Mouse (Mus musculus) embryonic facial prominence, embryonic 14.5 days (tissue): ENCODE data around the gene Creb3l2. TPM values are rescaled to one million over a fixed set of nuclear protein-coding genes. Genes with fewer than 3 reads are reported as not detected.

Experiments
- ATAC-seq: fragments of 200-750 bp; cut with Nextera tagmentation; 2 replicates; pipeline ENCODE4 v1.8.0; 2017; ENCODE audit warnings: low read depth, moderate number of reproducible peaks, moderate TSS enrichment
- DNase-seq: peaks from one replicate; pipeline ENCODE4 v3.0.0-alpha.2; 2015; ENCODE audit warnings: low spot score
- H3K27ac ChIP-seq: fragments of 300-500 bp; sonication (generic); replicated peaks from 2 replicates; pipeline ENCODE4 v1.5.1; 2014; ENCODE audit warnings: low read depth, mild to moderate bottlenecking, low read length, moderate library complexity
- H3K27me3 ChIP-seq: fragments of 300-500 bp; sonication (generic); replicated peaks from 2 replicates; pipeline ENCODE4 v1.6.1; 2014; ENCODE audit warnings: low read length; ENCODE audit not compliant: control insufficient read depth, insufficient read depth
- H3K36me3 ChIP-seq: fragments of 300-500 bp; sonication (generic); 2 replicates; pipeline ENCODE4 v1.6.1; 2014; ENCODE audit warnings: low read length, mixed read lengths; ENCODE audit not compliant: control insufficient read depth, insufficient read depth
- H3K4me1 ChIP-seq: fragments of 300-500 bp; sonication (generic); 2 replicates; pipeline ENCODE4 v1.6.1; 2014; ENCODE audit warnings: antibody characterized with exemption, low read length; ENCODE audit not compliant: control insufficient read depth, insufficient read depth
- H3K4me2 ChIP-seq: fragments of 300-500 bp; sonication (generic); 2 replicates; pipeline ENCODE4 v1.6.1; 2014; ENCODE audit warnings: low read depth, mild to moderate bottlenecking, low read length, moderate library complexity, mixed read lengths
- H3K4me3 ChIP-seq: fragments of 300-500 bp; sonication (generic); 2 replicates; pipeline ENCODE4 v1.5.1; 2014; ENCODE audit warnings: low read depth, mild to moderate bottlenecking, low read length
- H3K9ac ChIP-seq: fragments of 300-500 bp; sonication (generic); 2 replicates; pipeline ENCODE4 v1.6.1; 2014; ENCODE audit warnings: low read depth, mild to moderate bottlenecking, low read length, moderate library complexity, mixed read lengths
- H3K9me3 ChIP-seq: fragments of 300-500 bp; sonication (generic); 2 replicates; pipeline ENCODE4 v1.6.1; 2016; ENCODE audit warnings: low read length; ENCODE audit not compliant: control insufficient read depth
- WGBS: fragments of 180-500 bp; shearing (Covaris S2); extraction: QIAGEN DNeasy Blood & Tissue Kit; methylation state at CpG from one replicate; pipeline ENCODE4 v1.1.7; 2014; 5-methylcytosine and 5-hydroxymethylcytosine counted together
- polyA plus RNA-seq: library from polyadenylated mRNA; unstranded; fragments of >200 nt; fragmentation: Nextera tagmentation; extraction: Ambion mirVana; gene quantifications from 2 replicates; pipeline ENCODE4 v1.2.1, GENCODE M21; 2014

The Creb3l2 gene
- polyA plus RNA-seq, 1 experiment from 2014 or later: 35.3 TPM

- Histone ChIP-seq H3K4me1 (peaks cover 8% of the 10 kb centered on the region; the same call in 1 of the 2 replicates), H3K27ac (no peak overlapping the region), H3K36me3 (no peaks in the 10 kb centered on the region), H3K9me3 (no peaks in the 10 kb centered on the region), H3K27me3 (peaks cover 47% of the 10 kb centered on the region), H3K4me3 (peak overlapping the region; percentile 61), H3K9ac (no peak overlapping the region), H3K4me2 (peak overlapping the region; percentile 97)
- 23% methylated on average over 4 of the region's 4 CpGs for WGBS
- 0 out of 2 replicates have a peak, but pooled peaks have one; percentile 12 for ATAC-seq
- DNase-seq: peak; percentile 25
Observed at GRCm38 (mm10) chr6:37298982-37299381, 143.0 kb downstream of the Creb3l2 start.

GRCm38 (mm10) chr6:37297744-37298482, 144.0 kb downstream of the Creb3l2 start:
- Histone ChIP-seq H3K36me3 (no peaks in the 10 kb centered on the region), H3K27ac (no peak overlapping the region), H3K4me2 (no peak overlapping the region), H3K27me3 (peaks cover 47% of the 10 kb centered on the region), H3K9ac (no peak overlapping the region), H3K9me3 (no peaks in the 10 kb centered on the region), H3K4me3 (no peak overlapping the region), H3K4me1 (peaks cover 8% of the 10 kb centered on the region; the same call in 1 of the 2 replicates)
- 43% methylated on average over 8 of the region's 8 CpGs for WGBS
- ATAC-seq (no peak), DNase-seq (no peak)

- Histone ChIP-seq H3K27ac (peak overlapping the region; percentile 50), H3K9me3 (no peaks in the 10 kb centered on the region), H3K9ac (no peak overlapping the region), H3K4me3 (no peak overlapping the region), H3K36me3 (no peaks in the 10 kb centered on the region), H3K4me1 (no peaks in the 10 kb centered on the region), H3K27me3 (peaks cover under 1% of the 10 kb centered on the region; the same call in 1 of the 2 replicates), H3K4me2 (no peak overlapping the region)
- ATAC-seq (peak; percentile 55; the same call in 1 of the 2 replicates), DNase-seq (peak; percentile 69)
- 76% methylated on average over 2 of the region's 2 CpGs for WGBS
Observed at GRCm38 (mm10) chr6:37292068-37292467, 149.9 kb downstream of the Creb3l2 start.

GRCm38 (mm10) chr6:37291171-37291570, 150.8 kb downstream of the Creb3l2 start:
- Histone ChIP-seq H3K4me1 (no peaks in the 10 kb centered on the region), H3K27ac (peak overlapping the region; percentile 17; the same call in 1 of the 2 replicates), H3K36me3 (no peaks in the 10 kb centered on the region), H3K9ac (no peak overlapping the region), H3K4me3 (no peak overlapping the region), H3K4me2 (no peak overlapping the region), H3K9me3 (no peaks in the 10 kb centered on the region), H3K27me3 (no peaks in the 10 kb centered on the region)
- WGBS: 97% methylated on average over 1 of the region's 1 CpGs
- ATAC-seq (no peak), DNase-seq (no peak)

- H3K36me3 ChIP-seq: no peaks in the 10 kb centered on the region
- no peak overlapping the region for H3K27ac ChIP-seq
- WGBS: 97% methylated on average over 3 of the region's 3 CpGs
- H3K27me3 ChIP-seq: no peaks in the 10 kb centered on the region
- no peak for DNase-seq
- no peak for ATAC-seq
- H3K4me2 ChIP-seq: no peak overlapping the region
- no peak overlapping the region for H3K4me3 ChIP-seq
- H3K9me3 ChIP-seq: no peaks in the 10 kb centered on the region
- no peak overlapping the region for H3K9ac ChIP-seq
- no peaks in the 10 kb centered on the region for H3K4me1 ChIP-seq
Observed at GRCm38 (mm10) chr6:37290691-37291090, 151.3 kb downstream of the Creb3l2 start.

- ATAC-seq: no peak
- no peaks in the 10 kb centered on the region for H3K9me3 ChIP-seq
- WGBS: 90% methylated on average over 4 of the region's 4 CpGs
- no peak overlapping the region for H3K27ac ChIP-seq
- H3K9ac ChIP-seq: no peak overlapping the region
- no peak overlapping the region for H3K4me3 ChIP-seq
- no peaks in the 10 kb centered on the region for H3K4me1 ChIP-seq
- DNase-seq: no peak
- no peaks in the 10 kb centered on the region for H3K36me3 ChIP-seq
- H3K4me2 ChIP-seq: no peak overlapping the region
- H3K27me3 ChIP-seq: no peaks in the 10 kb centered on the region
Observed at GRCm38 (mm10) chr6:37286134-37286533, 155.8 kb downstream of the Creb3l2 start.

GRCm38 (mm10) chr6:37284879-37285278, 157.1 kb downstream of the Creb3l2 start:
- H3K9ac ChIP-seq: no peak overlapping the region
- ATAC-seq (no peak), DNase-seq (no peak)
- H3K4me2 ChIP-seq: no peak overlapping the region
- H3K36me3 ChIP-seq: no peaks in the 10 kb centered on the region
- H3K27me3 ChIP-seq: no peaks in the 10 kb centered on the region
- 87% methylated on average over 9 of the region's 9 CpGs for WGBS
- no peak overlapping the region for H3K27ac ChIP-seq
- H3K9me3 ChIP-seq: no peaks in the 10 kb centered on the region
- no peak overlapping the region for H3K4me3 ChIP-seq
- no peaks in the 10 kb centered on the region for H3K4me1 ChIP-seq

- H3K4me3 ChIP-seq: no peak overlapping the region
- H3K4me1 ChIP-seq: no peaks in the 10 kb centered on the region
- no peak overlapping the region for H3K27ac ChIP-seq
- no peak overlapping the region for H3K4me2 ChIP-seq
- ATAC-seq: no peak
- no peaks in the 10 kb centered on the region for H3K36me3 ChIP-seq
- no peaks in the 10 kb centered on the region for H3K27me3 ChIP-seq
- H3K9ac ChIP-seq: no peak overlapping the region
- H3K9me3 ChIP-seq: no peaks in the 10 kb centered on the region
- WGBS: 32% methylated on average over 2 of the region's 2 CpGs
- no peak for DNase-seq
Observed at GRCm38 (mm10) chr6:37283336-37283735, 158.6 kb downstream of the Creb3l2 start.

GRCm38 (mm10) chr6:37282659-37283058, 159.3 kb downstream of the Creb3l2 start:
- DNase-seq (no peak), ATAC-seq (no peak)
- Histone ChIP-seq H3K27me3 (no peaks in the 10 kb centered on the region), H3K4me2 (no peak overlapping the region), H3K9me3 (no peaks in the 10 kb centered on the region), H3K4me3 (no peak overlapping the region), H3K27ac (no peak overlapping the region), H3K4me1 (no peaks in the 10 kb centered on the region), H3K36me3 (no peaks in the 10 kb centered on the region), H3K9ac (no peak overlapping the region)
- 68% methylated on average over 1 of the region's 1 CpGs for WGBS
